Mouse (Mus musculus) cerebellum, adult 9-11 months (tissue): ENCODE data around the gene D7Ertd443e.

Experiments
- DNase-seq: peaks from one replicate; pipeline ENCODE4 v3.0.0; 2022

D7Ertd443e gene

GRCm38 (mm10) chr7:134287570-134288222 is 97.8 kb downstream of the D7Ertd443e start:
- DNase-seq, result no peak

GRCm38 (mm10) chr7:134272956-134273355 is 112.5 kb downstream of the D7Ertd443e start:
- peak; percentile 5 for DNase-seq

- DNase-seq, result no peak
Measured at GRCm38 (mm10) chr7:134272421-134272820, 113.0 kb downstream of the D7Ertd443e start.

- no peak for DNase-seq
Measured at GRCm38 (mm10) chr7:134265783-134266182, 119.7 kb downstream of the D7Ertd443e start.

- peak; percentile 33 for DNase-seq
Measured at GRCm38 (mm10) chr7:134263146-134263906, 122.1 kb downstream of the D7Ertd443e start.

- no peak for DNase-seq
Measured at GRCm38 (mm10) chr7:134261003-134261701, 124.3 kb downstream of the D7Ertd443e start.

GRCm38 (mm10) chr7:134250273-134250870 is 135.1 kb downstream of the D7Ertd443e start:
- DNase-seq, result no peak

- DNase-seq, result no peak
Measured at GRCm38 (mm10) chr7:134248041-134248440, 137.4 kb downstream of the D7Ertd443e start.

- no peak for DNase-seq
Measured at GRCm38 (mm10) chr7:134246624-134247023, 138.8 kb downstream of the D7Ertd443e start.

- no peak for DNase-seq
Measured at GRCm38 (mm10) chr7:134242773-134243172, 142.7 kb downstream of the D7Ertd443e start.

GRCm38 (mm10) chr7:134241212-134241611 is 144.2 kb downstream of the D7Ertd443e start:
- no peak for DNase-seq

- DNase-seq, result no peak
Measured at GRCm38 (mm10) chr7:134240579-134240978, 144.9 kb downstream of the D7Ertd443e start.

- no peak for DNase-seq
Measured at GRCm38 (mm10) chr7:134238863-134239262, 146.6 kb downstream of the D7Ertd443e start.

GRCm38 (mm10) chr7:134237356-134237755 is 148.1 kb downstream of the D7Ertd443e start:
- no peak for DNase-seq

- no peak for DNase-seq
Measured at GRCm38 (mm10) chr7:134236727-134237126, 148.7 kb downstream of the D7Ertd443e start.

- DNase-seq, result no peak
Measured at GRCm38 (mm10) chr7:134235552-134235951, 149.9 kb downstream of the D7Ertd443e start.

GRCm38 (mm10) chr7:134231378-134232346 is 153.8 kb downstream of the D7Ertd443e start, which contains the start of gene Adam12:
Adam12 (minus strand) TSS chr7:134232146.
- no peak for DNase-seq

GRCm38 (mm10) chr7:134230708-134231107 is 154.8 kb downstream of the D7Ertd443e start:
- no peak for DNase-seq

GRCm38 (mm10) chr7:134229899-134230298 is 155.6 kb downstream of the D7Ertd443e start:
- no peak for DNase-seq

GRCm38 (mm10) chr7:134227773-134228455 is 157.5 kb downstream of the D7Ertd443e start:
- DNase-seq, result no peak

- no peak for DNase-seq
Measured at GRCm38 (mm10) chr7:134227101-134227500, 158.4 kb downstream of the D7Ertd443e start.
